Mouse (Mus musculus) limb, embryonic 12.5 days (tissue): ENCODE results near the gene Eid3. TPM values are rescaled to one million over a fixed set of nuclear protein-coding genes. Genes with fewer than 3 reads are reported as not detected.

Source experiments
- ATAC-seq: fragments of 200-750 bp; cut with Nextera tagmentation; 2 replicates; pipeline ENCODE4 v1.8.0; 2017; ENCODE audit warnings: low read depth, moderate TSS enrichment; ENCODE audit not compliant: insufficient number of reproducible peaks, insufficient read depth, low FRiP score, low TSS enrichment
- H3K27ac ChIP-seq: fragments of 300-500 bp; sonication (generic); 2 replicates; pipeline ENCODE4 v1.5.1; 2016; ENCODE audit warnings: mild to moderate bottlenecking, moderate library complexity
- H3K27me3 ChIP-seq: fragments of 300-500 bp; sonication (generic); 2 replicates; pipeline ENCODE4 v1.6.1; 2016; ENCODE audit warnings: mild to moderate bottlenecking, moderate library complexity
- H3K36me3 ChIP-seq: fragments of 300-500 bp; sonication (generic); 2 replicates; pipeline ENCODE4 v1.6.1; 2016; ENCODE audit warnings: mild to moderate bottlenecking, moderate library complexity
- H3K4me1 ChIP-seq: fragments of 300-500 bp; sonication (generic); replicated peaks from 2 replicates; pipeline ENCODE4 v1.6.1; 2016
- H3K4me2 ChIP-seq: fragments of 300-500 bp; sonication (generic); 2 replicates; pipeline ENCODE4 v1.6.1; 2016; ENCODE audit warnings: mild to moderate bottlenecking, moderate library complexity
- H3K4me3 ChIP-seq: fragments of 300-500 bp; sonication (generic); replicated peaks from 2 replicates; pipeline ENCODE4 v1.5.1; 2016; ENCODE audit warnings: mild to moderate bottlenecking
- H3K9ac ChIP-seq: fragments of 300-500 bp; sonication (generic); replicated peaks from 2 replicates; pipeline ENCODE4 v1.6.1; 2016; ENCODE audit warnings: mild to moderate bottlenecking, moderate library complexity
- H3K9me3 ChIP-seq: fragments of 300-500 bp; sonication (generic); 2 replicates; pipeline ENCODE4 v1.6.1; 2016; ENCODE audit warnings: mild to moderate bottlenecking, moderate library complexity
- WGBS: fragments of 180-500 bp; shearing (Covaris S2); methylation state at CpG from one replicate; pipeline ENCODE4 v1.1.7; 2016; 5-methylcytosine and 5-hydroxymethylcytosine counted together
- polyA plus RNA-seq: library from polyadenylated mRNA; unstranded; fragments of >200 nt; fragmentation: Nextera tagmentation; extraction: Ambion mirVana; gene quantifications from 2 replicates; pipeline ENCODE4 v1.2.1, GENCODE M21; 2016

The Eid3 gene
- polyA plus RNA-seq, 1 experiment from 2014 or later = 0.68 TPM

DNA sequence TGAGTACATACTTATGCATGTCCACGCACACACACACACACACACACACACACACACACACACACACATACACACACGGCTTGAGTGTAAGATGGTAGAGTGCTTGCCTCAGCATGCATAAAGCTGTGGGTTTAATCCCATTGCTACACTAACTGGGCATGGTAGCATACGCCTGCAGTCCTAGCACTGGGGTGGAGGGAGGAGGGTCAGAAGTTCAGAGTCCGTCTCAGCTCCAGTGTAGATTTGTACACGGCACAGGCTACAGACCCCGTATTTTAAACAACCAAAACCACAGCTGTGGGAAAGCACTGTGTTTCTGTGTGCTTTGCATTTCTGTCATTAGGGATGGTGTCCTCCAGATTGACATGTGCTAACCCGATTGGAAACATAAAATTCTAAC, 25.0 kb downstream of the Eid3 start:
- Histone ChIP-seq H3K27me3 (no peaks in the 10 kb centered on the region), H3K9me3 (no peaks in the 10 kb centered on the region), H3K9ac (no peak overlapping the region), H3K4me3 (no peak overlapping the region), H3K36me3 (peaks cover 91% of the 10 kb centered on the region), H3K27ac (no peak overlapping the region), H3K4me1 (no peaks in the 10 kb centered on the region), H3K4me2 (no peak overlapping the region)
- WGBS = 85% methylated on average over 7 of the region's 7 CpGs
- no peak for ATAC-seq

DNA sequence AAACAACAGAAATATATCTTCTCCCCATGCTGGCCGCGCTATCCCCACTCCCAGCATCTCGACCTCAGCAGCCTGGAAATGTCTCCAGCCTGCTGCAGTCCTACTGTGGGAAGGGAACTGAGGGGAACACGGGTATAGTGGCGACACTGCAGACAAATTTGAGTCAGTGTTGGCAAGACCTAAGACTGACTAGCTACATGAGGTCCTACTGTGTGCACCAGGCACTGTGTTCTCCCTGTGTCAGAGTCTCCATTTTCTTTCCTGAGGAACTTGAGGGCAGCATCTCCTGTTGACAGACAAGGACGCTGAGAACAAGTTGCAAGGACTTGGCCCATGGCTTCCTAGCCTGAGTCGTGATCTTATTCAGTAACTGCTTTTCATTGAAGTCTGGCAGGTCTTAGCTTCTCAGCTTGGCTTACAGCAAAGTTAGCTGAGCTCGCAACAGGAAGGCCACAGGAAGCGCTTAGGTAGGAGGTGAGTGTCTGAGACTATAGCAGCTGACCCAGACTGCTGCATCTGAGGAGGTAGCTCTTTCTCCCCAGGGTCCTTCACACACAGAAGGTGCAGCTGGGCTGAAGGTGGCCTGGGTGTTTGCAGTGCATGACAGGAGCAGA, 26.1 kb downstream of the Eid3 start:
- no peak overlapping the region for H3K4me2 ChIP-seq
- no peak overlapping the region for H3K27ac ChIP-seq
- H3K9me3 ChIP-seq = no peaks in the 10 kb centered on the region
- H3K36me3 ChIP-seq = peaks cover 91% of the 10 kb centered on the region
- H3K4me1 ChIP-seq = no peaks in the 10 kb centered on the region
- no peak for ATAC-seq
- H3K4me3 ChIP-seq = no peak overlapping the region
- no peak overlapping the region for H3K9ac ChIP-seq
- no peaks in the 10 kb centered on the region for H3K27me3 ChIP-seq
- 92% methylated on average over 9 of the region's 9 CpGs for WGBS

DNA sequence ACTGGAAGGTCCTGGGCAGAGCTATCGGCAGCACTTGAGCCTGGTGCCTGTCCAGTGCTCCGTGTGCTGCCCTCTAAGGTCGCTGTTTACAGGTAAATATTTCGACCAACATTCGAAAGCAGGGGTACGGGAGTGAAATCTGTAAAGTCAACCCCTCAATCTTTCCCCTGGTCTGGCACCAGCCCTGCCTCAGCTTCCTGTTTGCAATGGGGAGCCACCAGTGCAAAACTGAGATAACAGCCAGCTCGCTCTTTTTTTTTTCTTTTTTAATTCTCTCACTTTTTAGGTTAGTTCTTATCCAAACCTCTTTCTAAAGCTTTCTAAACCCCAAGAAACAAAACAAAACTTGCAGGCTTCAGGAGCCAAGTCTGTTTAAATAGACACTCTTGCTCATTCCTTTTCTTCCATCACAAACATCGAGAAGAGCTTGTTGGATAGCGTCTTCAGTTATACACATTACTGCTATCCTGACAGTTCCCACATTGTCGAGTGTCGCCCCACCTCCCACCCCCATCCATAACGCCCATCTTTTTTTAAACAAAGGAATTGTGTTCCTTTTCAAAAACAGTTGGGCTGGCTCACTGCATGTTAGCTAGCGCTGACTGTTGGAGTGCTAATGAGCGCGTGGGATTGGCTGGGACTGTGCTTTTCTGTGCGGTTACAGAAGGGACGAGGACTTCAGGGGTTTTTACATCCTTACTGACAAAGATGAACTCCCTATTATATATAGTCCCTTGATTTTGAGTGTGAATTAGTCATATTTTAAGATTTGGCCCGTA, 27.6 kb downstream of the Eid3 start:
- Histone ChIP-seq H3K4me3 (no peak overlapping the region), H3K9me3 (no peaks in the 10 kb centered on the region), H3K4me2 (no peak overlapping the region), H3K36me3 (peaks cover 90% of the 10 kb centered on the region), H3K4me1 (no peaks in the 10 kb centered on the region), H3K9ac (no peak overlapping the region), H3K27me3 (no peaks in the 10 kb centered on the region), H3K27ac (no peak overlapping the region)
- no peak for ATAC-seq
- 95% methylated on average over 18 of the region's 18 CpGs for WGBS

DNA sequence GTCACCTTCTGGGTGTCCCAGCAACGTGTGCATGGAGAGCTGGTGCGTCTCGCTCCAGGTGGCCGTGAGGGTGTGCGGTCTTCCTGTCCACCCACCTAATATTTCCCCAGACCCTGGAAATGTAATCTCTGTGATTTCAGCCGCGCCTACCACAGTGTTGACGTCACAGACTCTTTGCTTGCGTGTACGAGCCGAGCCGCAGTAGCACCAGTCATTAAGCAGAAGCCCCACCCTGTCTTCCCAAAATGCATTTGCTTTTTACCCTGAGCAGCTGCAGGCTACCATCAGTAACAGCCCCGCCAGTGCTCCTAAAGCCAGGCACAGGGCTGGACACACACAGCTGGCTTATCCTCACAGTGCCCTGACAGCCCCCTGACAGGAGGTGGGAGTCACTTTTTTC, 31.5 kb downstream of the Eid3 start:
- WGBS = 91% methylated on average over 13 of the region's 13 CpGs
- Histone ChIP-seq H3K36me3 (peaks cover 55% of the 10 kb centered on the region), H3K4me3 (no peak overlapping the region), H3K4me1 (peaks cover 8% of the 10 kb centered on the region), H3K4me2 (no peak overlapping the region), H3K9me3 (no peaks in the 10 kb centered on the region), H3K27ac (no peak overlapping the region), H3K9ac (no peak overlapping the region), H3K27me3 (no peaks in the 10 kb centered on the region)
- ATAC-seq = no peak

DNA sequence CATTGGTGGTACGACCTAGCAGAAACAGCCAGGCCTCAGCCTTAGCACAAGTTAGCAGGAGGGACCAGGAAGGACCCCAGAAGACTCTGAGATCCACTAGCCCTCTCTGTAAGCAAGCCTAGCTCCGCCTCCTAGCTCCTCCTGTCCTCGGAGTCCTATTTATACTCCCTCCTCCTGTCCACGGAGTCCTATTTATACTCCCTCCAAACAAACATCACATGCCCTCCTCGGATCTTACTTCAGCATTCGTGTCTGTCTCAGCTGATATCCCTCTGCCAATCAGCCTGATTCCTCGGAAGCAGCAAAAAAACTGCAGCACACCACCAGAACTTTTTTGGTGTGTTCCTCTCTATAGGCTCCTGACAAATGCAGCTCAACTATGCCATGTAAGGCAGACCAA, 32.5 kb downstream of the Eid3 start:
- H3K27ac ChIP-seq = no peak overlapping the region
- H3K4me1 ChIP-seq = peaks cover 15% of the 10 kb centered on the region
- H3K9me3 ChIP-seq = no peaks in the 10 kb centered on the region
- H3K4me3 ChIP-seq = no peak overlapping the region
- WGBS = 68% methylated on average over 7 of the region's 7 CpGs
- H3K9ac ChIP-seq = no peak overlapping the region
- peaks cover 45% of the 10 kb centered on the region for H3K36me3 ChIP-seq
- no peaks in the 10 kb centered on the region for H3K27me3 ChIP-seq
- no peak for ATAC-seq
- no peak overlapping the region for H3K4me2 ChIP-seq

DNA sequence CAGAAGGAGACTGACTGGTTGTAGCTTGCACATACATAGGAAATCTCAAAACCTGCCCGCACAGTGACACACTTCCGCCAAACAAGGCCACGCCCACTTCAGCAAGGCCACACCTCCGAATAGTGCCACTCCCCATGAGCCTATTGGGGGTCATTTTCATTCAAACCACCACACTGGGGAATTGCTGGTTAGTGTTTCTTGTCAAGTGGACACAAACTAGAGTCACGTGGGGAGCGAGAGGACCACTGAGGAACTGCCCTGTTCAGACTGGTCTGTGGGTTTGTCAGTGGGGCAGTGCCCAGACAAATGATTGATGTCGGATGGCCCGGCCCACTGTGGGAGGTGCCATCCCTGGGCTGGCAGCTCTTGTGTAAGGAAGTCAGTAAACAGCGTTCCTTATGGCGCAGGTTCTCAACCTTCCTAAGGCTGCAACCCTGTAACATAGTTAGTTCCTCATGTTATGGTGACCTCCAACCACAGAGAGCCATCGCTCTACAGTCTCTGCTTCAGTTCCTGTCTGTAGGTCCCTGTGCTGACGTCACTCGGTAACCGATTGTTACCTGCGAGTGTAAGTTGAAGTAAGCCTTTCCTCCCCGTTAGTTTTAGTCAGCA, 33.5 kb downstream of the Eid3 start:
- Histone ChIP-seq H3K36me3 (peaks cover 40% of the 10 kb centered on the region), H3K27me3 (no peaks in the 10 kb centered on the region), H3K4me1 (peaks cover 15% of the 10 kb centered on the region), H3K4me3 (no peak overlapping the region), H3K4me2 (0 out of 2 replicates have a peak overlapping the region, but pooled peaks have one; percentile 1), H3K27ac (no peak overlapping the region), H3K9me3 (no peaks in the 10 kb centered on the region), H3K9ac (no peak overlapping the region)
- WGBS = 38% methylated on average over 16 of the region's 16 CpGs
- no peak; the same call in 1 of the 2 replicates for ATAC-seq

DNA sequence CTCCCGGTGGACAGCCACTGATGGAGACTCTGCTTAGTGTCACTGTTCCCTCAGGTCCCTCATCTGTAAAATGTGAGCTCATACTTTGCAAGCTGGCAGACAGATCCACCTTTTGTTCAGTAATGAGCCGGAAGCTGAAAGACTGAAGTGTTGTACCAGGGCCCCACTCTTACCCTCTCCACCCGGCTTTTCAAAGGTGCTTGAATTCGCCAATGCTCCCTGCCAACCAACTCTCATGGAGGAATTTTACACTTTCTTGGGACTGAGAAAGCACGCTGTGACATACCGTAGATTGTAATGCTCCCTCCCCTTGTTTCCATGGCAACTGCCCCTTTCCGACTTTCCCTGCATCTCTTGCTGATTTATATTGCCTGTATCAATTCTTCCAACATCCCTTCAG, 34.1 kb downstream of the Eid3 start:
- H3K9ac ChIP-seq = no peak overlapping the region
- H3K4me3 ChIP-seq = no peak overlapping the region
- H3K36me3 ChIP-seq = peaks cover 34% of the 10 kb centered on the region
- peaks cover 15% of the 10 kb centered on the region for H3K4me1 ChIP-seq
- 0 out of 2 replicates have a peak overlapping the region, but pooled peaks have one; percentile 1 for H3K4me2 ChIP-seq
- H3K9me3 ChIP-seq = no peaks in the 10 kb centered on the region
- no peak overlapping the region for H3K27ac ChIP-seq
- 40% methylated on average over 7 of the region's 7 CpGs for WGBS
- ATAC-seq = no peak
- H3K27me3 ChIP-seq = no peaks in the 10 kb centered on the region

DNA sequence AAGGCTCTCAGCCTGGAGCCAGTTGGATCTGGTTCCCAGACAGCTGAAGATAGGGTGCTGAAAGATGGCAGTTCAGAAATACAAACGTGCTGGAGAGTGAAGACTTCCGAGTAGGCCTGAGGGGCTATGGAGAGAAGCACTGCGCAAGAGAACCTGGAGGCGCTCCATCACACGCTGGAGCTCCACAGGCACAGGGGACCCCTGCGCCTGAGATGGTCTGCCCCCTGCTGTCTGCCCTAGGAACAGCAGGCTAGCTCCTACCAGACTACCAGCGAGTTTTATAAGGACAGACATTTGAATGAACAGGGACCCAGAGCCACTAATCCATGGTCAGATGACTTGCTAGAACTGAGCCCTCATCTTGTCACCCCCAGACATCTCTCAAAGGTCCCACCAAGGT, 35.0 kb downstream of the Eid3 start:
- no peak overlapping the region for H3K4me3 ChIP-seq
- 6% methylated on average over 7 of the region's 7 CpGs for WGBS
- ATAC-seq = no peak; the same call in 1 of the 2 replicates
- no peak overlapping the region for H3K4me2 ChIP-seq
- H3K9me3 ChIP-seq = no peaks in the 10 kb centered on the region
- H3K36me3 ChIP-seq = peaks cover 25% of the 10 kb centered on the region
- no peak overlapping the region for H3K9ac ChIP-seq
- peaks cover 4% of the 10 kb centered on the region for H3K27me3 ChIP-seq
- H3K27ac ChIP-seq = no peak overlapping the region
- peaks cover 15% of the 10 kb centered on the region for H3K4me1 ChIP-seq

DNA sequence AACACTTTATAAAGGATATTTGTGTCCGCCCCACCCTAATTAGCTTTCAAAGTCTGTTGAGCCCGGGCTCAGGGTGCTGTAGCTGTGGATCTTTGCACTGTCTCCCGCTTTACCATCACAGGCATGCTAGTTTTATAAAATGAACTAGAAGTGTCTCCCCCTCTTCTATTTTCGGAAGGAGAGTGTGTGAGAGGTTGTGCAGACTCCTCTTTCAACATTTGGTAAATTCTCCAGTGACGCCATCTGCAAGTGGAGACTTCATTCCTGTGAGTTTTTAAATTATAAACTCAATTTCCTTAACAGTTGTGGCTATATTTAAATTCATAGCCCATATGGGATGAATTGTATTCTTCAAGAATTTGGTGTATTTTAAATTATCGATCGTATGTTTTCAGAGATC, 42.1 kb downstream of the Eid3 start:
- Histone ChIP-seq H3K4me1 (peaks cover 5% of the 10 kb centered on the region; the same call in 1 of the 2 replicates), H3K9ac (no peak overlapping the region), H3K9me3 (no peaks in the 10 kb centered on the region), H3K27ac (no peak overlapping the region), H3K36me3 (no peaks in the 10 kb centered on the region), H3K4me2 (no peak overlapping the region), H3K27me3 (peaks cover 32% of the 10 kb centered on the region), H3K4me3 (no peak overlapping the region)
- WGBS = 78% methylated on average over 7 of the region's 7 CpGs
- ATAC-seq = no peak

DNA sequence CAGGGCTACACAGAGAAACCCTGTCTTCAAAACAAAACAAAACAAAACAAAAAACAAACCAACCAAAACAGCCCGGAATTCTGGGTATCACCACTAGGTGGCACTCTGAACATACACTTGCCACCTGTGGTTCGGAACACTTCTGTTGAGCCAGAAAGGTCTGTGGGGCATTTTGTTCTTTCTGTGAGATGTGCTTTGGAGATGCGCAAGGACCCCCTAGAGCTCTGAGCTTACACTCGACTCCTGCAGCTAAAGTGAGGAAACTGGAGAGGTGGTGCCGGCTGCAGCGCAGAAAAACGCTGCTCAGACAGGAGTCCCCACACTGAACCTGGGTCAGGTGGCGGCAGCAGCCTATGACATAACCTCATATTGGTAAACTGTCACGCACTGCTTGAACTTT, 43.0 kb downstream of the Eid3 start:
- no peak overlapping the region for H3K4me3 ChIP-seq
- 22% methylated on average over 9 of the region's 9 CpGs for WGBS
- no peak overlapping the region for H3K4me2 ChIP-seq

DNA sequence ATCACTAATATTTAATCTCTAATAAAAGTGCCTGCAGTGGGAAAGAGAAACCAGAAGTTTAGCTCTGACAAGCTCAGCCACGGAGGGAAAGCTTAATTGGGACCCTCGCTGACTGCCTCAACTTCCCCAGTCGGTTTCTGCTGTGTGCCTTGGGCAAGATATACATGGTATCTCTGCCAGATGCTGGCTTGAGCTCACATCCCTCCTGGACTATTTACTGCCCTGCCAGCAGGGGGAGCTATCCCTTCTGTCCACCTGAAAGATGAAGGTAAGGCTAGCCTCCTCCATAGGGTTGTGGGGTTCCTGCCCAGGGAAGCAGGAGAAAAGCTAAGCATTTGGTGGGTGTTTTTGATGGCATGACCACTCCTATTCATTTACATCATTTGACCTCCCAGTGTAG, 43.8 kb downstream of the Eid3 start:
- 74% methylated on average over 3 of the region's 3 CpGs for WGBS
- H3K27me3 ChIP-seq = peaks cover 35% of the 10 kb centered on the region

More for the DNA sequence above, 43.0 kb downstream of the Eid3 start:
- no peaks in the 10 kb centered on the region for H3K9me3 ChIP-seq
- H3K36me3 ChIP-seq = no peaks in the 10 kb centered on the region
- no peak overlapping the region for H3K9ac ChIP-seq
- H3K27ac ChIP-seq = no peak overlapping the region
- no peak for ATAC-seq
- peaks cover 3% of the 10 kb centered on the region; the same call in 1 of the 2 replicates for H3K4me1 ChIP-seq
- H3K27me3 ChIP-seq = peaks cover 35% of the 10 kb centered on the region

More for the DNA sequence above, 43.8 kb downstream of the Eid3 start:
- H3K4me3 ChIP-seq = no peak overlapping the region
- H3K9ac ChIP-seq = no peak overlapping the region
- no peaks in the 10 kb centered on the region for H3K36me3 ChIP-seq
- ATAC-seq = no peak
- H3K9me3 ChIP-seq = no peaks in the 10 kb centered on the region
- H3K4me2 ChIP-seq = no peak overlapping the region
- no peak overlapping the region for H3K27ac ChIP-seq
- H3K4me1 ChIP-seq = peaks cover 3% of the 10 kb centered on the region; the same call in 1 of the 2 replicates
